Mouse (Mus musculus) layer of hippocampus, adult 8-10 months (tissue): Measurements from ENCODE around the gene Hbb-y. TPM values are rescaled to one million over a fixed set of nuclear protein-coding genes. Genes with fewer than 3 reads are reported as not detected.
"Not testable (repeated sequence)": the region's sequence is repeated elsewhere in the genome, so short reads cannot be mapped to it uniquely, and the experiment has no call there.

Experiments
- DNase-seq, 2 experiments: peaks; one replicate each; pipeline ENCODE4 v3.0.0; 2022; ENCODE audit warnings: low spot score in 2 of 2
- total RNA-seq, 4 experiments: library from RNA; stranded (reverse); gene quantifications; 2 replicates each; pipeline ENCODE4 v1.2.4; 2022

The Hbb-y gene
- total RNA-seq, result not detected

DNA sequence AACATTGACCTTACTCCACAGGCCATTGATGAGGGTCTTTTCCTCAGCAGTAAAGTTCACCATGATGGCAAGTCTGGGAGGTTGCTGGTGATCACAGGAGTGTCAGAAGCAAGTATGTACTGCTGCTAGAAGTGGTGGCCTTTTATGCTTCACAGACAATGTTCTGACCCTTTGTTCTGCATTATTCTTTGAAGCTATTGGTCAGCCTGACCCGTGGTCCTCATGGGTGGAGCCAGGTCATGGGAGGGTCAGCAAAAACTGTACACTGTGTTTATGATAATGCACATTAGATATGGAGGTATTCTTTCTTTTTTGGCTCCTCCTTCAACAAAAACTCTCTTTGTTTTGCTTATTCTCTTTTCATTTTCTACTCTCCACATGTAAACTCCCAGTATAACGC is at the start of gene Hbb-y:
TSS of gene Hbb-y (minus strand) at position 127 of the 400 bp plus-strand sequence.
- DNase-seq, result no peak

GRCm38 (mm10) chr7:103894385-103894784 is 41.4 kb upstream of the Hbb-y start, which contains the start of gene Olfr64:
Gene Olfr64 (minus strand): TSS chr7:103894485.
- no peak for DNase-seq

- DNase-seq, result no peak
Observed at GRCm38 (mm10) chr7:103886152-103886551, 33.1 kb upstream of the Hbb-y start, which contains the start of gene Olfr66. Gene Olfr66 (minus strand): TSS chr7:103886252.

DNA sequence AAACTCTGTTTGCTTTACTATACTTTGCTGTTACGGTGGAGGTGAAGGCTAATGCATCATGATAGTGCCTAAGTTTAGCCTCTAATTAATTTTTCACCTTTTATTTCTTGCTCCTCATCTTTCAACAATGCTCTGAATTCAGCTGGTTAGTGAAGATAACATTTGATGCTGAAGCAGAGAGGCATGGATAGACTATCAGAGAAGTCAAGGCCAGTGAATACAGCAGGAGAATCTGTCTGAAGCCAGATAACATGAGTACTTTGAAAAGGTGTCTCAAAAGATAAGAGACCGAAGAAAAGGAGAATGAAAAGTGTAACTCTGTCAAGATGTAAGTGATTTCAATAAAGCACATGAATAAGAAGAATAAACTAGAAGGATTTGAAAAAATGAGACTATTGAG is 24.1 kb upstream of the Hbb-y start:
- no peak for DNase-seq

- no peak for DNase-seq
Observed at GRCm38 (mm10) chr7:103874451-103874850, 21.4 kb upstream of the Hbb-y start.

- no peak for DNase-seq
Observed at GRCm38 (mm10) chr7:103873064-103873463, 20.0 kb upstream of the Hbb-y start.

- DNase-seq, result no peak
Observed at GRCm38 (mm10) chr7:103870667-103871066, 17.7 kb upstream of the Hbb-y start.

DNA sequence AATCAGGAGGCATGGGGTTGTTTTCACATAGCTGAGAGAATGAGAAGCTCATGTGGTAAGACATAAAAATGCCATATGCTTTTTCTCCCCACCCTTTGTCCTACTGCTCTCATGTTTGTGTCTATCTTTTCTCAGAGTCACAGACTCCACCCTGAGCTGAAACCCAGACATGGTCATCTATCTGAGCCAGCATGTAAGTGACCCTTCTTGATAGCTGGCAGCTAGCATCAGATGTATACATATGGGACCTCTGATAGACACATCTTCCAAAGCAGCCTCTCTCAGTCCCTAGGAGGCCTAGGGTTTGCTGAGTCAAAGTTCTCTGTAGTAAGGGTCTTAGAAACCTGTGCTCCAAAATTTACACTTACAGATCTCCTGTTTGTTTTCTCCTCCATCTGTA is 12.7 kb upstream of the Hbb-y start:
- no peak for DNase-seq

GRCm38 (mm10) chr7:103861531-103861930 is 8.5 kb upstream of the Hbb-y start:
- DNase-seq, result no peak

DNA sequence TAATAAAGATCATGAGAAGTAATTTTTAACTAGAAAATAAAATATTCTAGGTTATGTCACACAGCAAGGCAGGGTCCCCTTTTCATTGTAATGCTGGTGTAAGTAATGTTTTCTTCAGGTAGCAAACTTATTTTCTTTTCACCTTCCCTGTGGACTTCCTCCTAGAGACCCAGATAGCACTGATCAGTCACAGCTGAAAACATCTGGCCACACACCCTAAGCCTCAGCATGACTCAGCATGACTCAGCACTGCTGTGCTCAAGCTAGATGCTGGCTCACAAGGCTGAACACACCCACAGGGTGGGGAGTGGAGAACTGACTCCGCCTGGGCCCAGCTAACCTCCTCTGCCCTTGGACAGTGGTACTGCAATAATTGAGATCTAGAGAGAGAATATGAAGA is 7.8 kb upstream of the Hbb-y start:
- DNase-seq, result no peak

GRCm38 (mm10) chr7:103859076-103859475 is 6.1 kb upstream of the Hbb-y start:
- no peak for DNase-seq

- no peak for DNase-seq
Observed at GRCm38 (mm10) chr7:103854669-103855068, 1.7 kb upstream of the Hbb-y start.

- no peak for DNase-seq
Observed at GRCm38 (mm10) chr7:103844525-103845325, 8.3 kb downstream of the Hbb-y start.

- DNase-seq, result no peak
Observed at GRCm38 (mm10) chr7:103843034-103843433, 10.0 kb downstream of the Hbb-y start, which contains the start of gene Hbb-bh1. Gene Hbb-bh1 (minus strand): TSS chr7:103843164.

DNA sequence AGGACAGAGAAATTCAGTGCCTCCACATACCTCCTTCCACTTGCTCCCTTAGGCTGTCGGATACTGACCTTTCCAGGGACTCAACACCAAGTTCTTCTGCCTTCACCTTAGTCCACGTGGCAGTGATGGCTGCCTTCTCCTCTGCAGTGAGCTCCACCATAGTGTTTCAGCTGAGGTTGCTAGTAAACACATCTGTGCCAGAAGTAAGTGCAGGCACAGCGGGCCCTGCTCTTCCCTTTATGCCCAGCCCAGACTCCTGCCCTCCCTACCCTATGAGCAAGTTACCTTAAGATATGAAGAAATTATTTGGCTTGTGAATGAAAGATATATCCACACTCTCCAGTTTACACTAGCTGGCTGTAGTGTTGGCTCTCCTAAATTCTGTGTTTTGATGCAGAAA is 12.7 kb downstream of the Hbb-y start, which contains the start of gene Hbb-bh2:
TSS of gene Hbb-bh2 (minus strand) at position 253 of the 400 bp plus-strand sequence.
- DNase-seq, result no peak

GRCm38 (mm10) chr7:103827808-103828207 is 25.2 kb downstream of the Hbb-y start, which contains the start of gene Hbb-bs:
Gene Hbb-bs (minus strand): TSS chr7:103828096.
- no peak for DNase-seq

DNA sequence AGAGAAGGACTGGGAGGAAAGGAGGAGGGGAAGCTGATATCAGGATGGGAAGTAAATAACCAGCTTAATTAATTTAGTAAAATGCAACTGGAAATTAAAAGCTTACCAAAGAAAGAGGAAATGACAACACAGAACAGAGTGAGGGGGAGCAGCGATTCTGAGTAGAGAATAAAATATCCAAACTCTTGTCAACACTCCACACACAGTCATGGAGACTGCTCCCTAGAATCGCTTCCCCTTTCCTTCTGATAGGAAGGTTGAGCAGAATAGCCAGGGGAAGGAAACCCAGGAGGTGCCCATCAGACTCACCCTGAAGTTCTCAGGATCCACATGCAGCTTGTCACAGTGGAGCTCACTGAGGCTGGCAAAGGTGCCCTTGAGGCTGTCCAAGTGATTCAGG is 25.9 kb downstream of the Hbb-y start:
- not testable (repeated sequence) for DNase-seq

DNA sequence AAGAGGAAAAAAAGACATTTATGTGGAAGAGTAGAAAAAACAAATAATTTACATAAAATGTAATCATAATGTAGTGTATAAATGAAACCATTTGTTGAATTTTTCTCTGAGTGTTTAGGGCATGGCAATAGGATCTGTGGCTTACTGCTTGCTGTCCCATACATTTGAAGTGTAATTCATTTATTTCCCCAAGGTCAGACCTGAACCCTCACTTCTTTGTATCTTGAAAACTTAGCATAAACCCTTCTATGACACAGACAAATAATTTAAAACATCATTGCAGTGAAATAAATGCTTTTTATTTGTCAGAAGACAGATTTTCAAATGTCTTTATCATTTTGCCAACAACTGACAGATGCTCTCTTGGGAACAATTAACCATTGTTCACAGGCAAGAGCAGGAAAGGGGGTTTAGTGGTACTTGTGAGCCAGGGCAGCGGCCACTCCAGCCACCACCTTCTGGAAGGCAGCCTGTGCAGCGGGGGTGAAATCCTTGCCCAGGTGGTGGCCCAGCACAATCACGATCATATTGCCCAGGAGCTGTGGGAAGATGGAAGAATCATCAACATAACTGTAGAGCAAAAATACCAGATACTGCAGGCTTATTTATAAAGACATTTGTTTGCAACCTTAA is 26.6 kb downstream of the Hbb-y start:
- DNase-seq, result no peak

- no peak for DNase-seq
Observed at GRCm38 (mm10) chr7:103825536-103826254, 27.3 kb downstream of the Hbb-y start.

GRCm38 (mm10) chr7:103824597-103824996 is 28.4 kb downstream of the Hbb-y start:
- no peak for DNase-seq

DNA sequence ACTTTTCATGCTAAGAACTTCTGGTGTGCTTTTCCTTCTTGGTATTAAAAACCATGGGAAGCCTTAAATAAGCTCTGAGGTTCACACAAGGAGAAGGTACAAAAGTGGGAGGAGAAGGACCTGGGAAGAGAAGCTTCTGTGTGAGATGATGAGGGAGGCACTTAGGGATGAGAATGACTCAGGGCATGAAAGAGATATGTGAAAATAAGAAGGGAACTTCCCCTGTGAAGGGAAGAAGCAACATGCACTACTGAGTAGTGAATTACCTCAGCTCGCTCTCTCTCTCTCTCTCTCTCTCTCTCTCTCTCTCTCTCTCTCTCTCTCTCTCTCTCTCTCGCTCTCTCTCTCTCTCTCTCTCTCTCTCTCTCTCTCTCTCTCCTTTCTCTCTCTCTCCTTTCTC is 37.9 kb downstream of the Hbb-y start:
- not testable (repeated sequence) for DNase-seq

- DNase-seq, result no peak
Observed at GRCm38 (mm10) chr7:103813766-103814165, 39.2 kb downstream of the Hbb-y start, which contains the start of gene Hbb-bt. Gene Hbb-bt (minus strand): TSS chr7:103813996.
